Mouse (Mus musculus): ENCODE data around the gene Snapc4. TPM values are rescaled to one million over a fixed set of nuclear protein-coding genes. Genes with fewer than 3 reads are reported as not detected.

Gene Snapc4
- polyA plus RNA-seq, 1 experiment: 15.8 TPM

DNA sequence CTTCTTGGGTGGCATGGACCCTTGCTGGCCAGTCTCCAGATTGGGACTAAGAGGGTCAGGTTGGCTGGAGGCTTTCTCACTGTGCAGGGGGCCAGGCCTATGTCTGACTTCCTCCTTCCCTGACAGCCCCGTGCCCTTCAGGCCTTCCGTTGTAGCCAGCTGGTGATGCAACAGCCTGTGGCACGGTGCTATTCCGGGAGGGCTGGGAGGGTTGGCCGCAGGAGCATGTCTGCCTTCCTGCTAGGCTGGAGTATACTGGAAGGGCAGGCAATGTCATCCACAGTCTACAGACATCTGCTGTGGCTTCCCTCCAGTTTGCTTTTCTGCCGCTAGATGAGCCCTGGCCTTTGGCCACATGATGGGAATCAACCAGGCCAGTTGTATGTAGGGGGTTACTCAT lies 20.5 kb downstream of the Snapc4 start:
- Histone ChIP-seq H3K4me3 (replicated peaks) (peak overlapping the region; percentile 89), H3K9me3 (no peaks in the 10 kb centered on the region), H3K27me3 (replicated peaks) (peaks cover 5% of the 10 kb centered on the region), H3K4me1 (peaks cover 74% of the 10 kb centered on the region), H3K36me3 (replicated peaks; ENCODE audit: low read length) (peaks cover 71% of the 10 kb centered on the region)
- TF ChIP-seq FLI1 (IDR thresholded peaks at IDR 0.05; ENCODE audit: low read length): no peak
- no peak for TF ChIP-seq GATA1 (IDR thresholded peaks at IDR 0.05; ENCODE audit: borderline replicate concordance, low read length)

DNA sequence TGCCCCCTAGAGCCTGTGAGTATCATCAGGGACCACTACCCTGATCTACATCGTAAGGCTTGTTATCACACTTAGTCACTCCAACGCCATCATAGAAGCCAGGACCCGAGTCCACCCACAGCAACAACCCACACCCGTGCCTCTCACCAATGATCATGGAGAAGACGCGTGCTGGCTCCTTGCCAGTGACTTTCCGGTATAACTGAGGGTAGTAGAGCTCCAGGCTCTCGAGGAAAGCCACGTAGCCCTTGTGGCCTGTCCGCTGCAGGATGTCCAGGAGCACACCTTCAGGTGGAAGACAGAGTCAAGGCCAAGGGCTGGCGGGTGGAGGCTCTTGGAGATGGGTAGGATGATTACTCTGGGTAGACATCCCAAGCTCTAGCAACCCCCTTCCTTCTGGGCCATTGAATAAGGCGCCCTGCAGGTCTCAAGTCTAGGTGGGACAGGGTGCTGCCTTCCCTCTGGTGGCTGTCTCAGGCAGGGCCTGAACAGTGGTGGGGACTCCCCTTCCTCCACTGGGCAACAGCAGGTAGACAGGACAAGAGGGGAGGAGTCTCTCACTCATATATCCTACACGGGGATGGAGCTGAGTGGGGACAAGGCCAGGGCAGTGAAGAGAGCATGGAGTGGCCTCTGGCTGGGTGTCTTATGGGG lies 21.7 kb downstream of the Snapc4 start:
- Histone ChIP-seq H3K4me3 (replicated peaks) (no peak overlapping the region), H3K9me3 (no peaks in the 10 kb centered on the region), H3K36me3 (replicated peaks; ENCODE audit: low read length) (peaks cover 71% of the 10 kb centered on the region), H3K27me3 (replicated peaks) (peaks cover 10% of the 10 kb centered on the region), H3K4me1 (peaks cover 71% of the 10 kb centered on the region)
- TF ChIP-seq FLI1 (IDR thresholded peaks at IDR 0.05; ENCODE audit: low read length): no peak
- TF ChIP-seq GATA1 (IDR thresholded peaks at IDR 0.05; ENCODE audit: borderline replicate concordance, low read length): no peak

DNA sequence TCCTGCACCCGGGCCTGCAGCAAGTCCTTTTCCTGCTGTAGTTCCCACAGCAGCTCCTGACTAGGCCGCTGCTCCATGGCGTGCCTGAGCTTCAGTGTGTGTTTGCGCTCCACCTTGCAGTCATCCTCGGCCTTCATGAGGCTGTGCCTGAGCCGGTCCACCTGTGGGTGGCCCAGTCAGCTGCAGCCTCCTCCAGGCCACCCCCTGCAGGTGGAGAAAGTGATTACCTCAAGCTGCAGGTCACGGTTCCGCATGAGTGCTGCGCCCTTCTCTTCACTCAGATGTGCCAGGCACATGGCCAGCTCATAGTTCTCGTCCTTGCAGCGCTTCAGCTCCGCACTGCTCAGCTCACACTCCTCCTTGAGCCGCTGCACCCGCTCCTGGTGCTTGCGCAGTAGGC lies 23.0 kb downstream of the Snapc4 start:
- Histone ChIP-seq H3K4me3 (replicated peaks) (no peak overlapping the region), H3K4me1 (peaks cover 75% of the 10 kb centered on the region), H3K27me3 (replicated peaks) (peaks cover 18% of the 10 kb centered on the region), H3K9me3 (no peaks in the 10 kb centered on the region), H3K36me3 (replicated peaks; ENCODE audit: low read length) (peaks cover 63% of the 10 kb centered on the region)
- TF ChIP-seq FLI1 (IDR thresholded peaks at IDR 0.05; ENCODE audit: low read length) (no peak), GATA1 (IDR thresholded peaks at IDR 0.05; ENCODE audit: borderline replicate concordance, low read length) (no peak)

DNA sequence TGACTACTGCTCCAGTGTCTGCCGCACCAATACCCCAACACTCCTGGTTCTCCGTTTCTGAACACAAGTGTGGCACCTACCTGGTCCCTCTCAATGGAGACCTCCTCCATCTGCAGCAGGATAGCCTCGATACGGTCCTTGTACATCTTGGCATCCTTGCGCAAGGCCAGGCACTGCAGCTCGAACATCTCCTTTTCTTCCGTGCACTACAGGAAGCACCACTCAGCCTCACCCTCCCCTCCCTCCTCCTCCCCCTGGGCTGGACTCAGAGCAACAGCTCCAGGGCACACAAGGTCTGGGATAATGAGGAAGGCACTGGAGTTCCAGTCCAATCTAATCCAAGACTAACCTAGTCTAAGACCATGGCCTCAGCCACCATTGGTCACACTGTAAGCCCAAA lies 23.8 kb downstream of the Snapc4 start:
- H3K36me3 ChIP-seq (replicated peaks; ENCODE audit: low read length): peaks cover 58% of the 10 kb centered on the region
- H3K4me1 ChIP-seq: peaks cover 79% of the 10 kb centered on the region
- TF ChIP-seq GATA1 (IDR thresholded peaks at IDR 0.05; ENCODE audit: borderline replicate concordance, low read length) (no peak), FLI1 (IDR thresholded peaks at IDR 0.05; ENCODE audit: low read length) (no peak)
- peaks cover 18% of the 10 kb centered on the region for H3K27me3 ChIP-seq (replicated peaks)
- H3K4me3 ChIP-seq (replicated peaks): peak overlapping the region; percentile 34
- H3K9me3 ChIP-seq: no peaks in the 10 kb centered on the region

DNA sequence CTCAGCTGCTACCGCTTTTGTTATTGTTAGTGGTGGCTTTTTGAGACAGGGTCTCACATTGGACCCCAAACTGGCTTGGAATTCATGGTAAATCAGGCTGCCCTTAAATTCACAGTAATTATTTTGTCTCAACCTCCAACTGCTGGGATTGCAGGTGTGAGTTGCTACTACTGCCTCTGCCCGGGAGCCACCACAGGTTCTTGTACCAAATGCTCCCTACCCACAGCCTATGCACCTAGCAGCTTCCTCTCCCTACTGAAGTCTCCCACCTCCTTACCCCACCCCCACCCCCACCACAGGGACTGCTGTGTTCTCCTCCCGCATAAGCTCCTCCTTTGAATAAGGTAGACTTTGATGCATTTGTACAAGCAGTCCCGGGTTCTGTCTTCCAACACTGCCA lies 24.2 kb downstream of the Snapc4 start:
- Histone ChIP-seq H3K27me3 (replicated peaks) (peaks cover 18% of the 10 kb centered on the region), H3K9me3 (no peaks in the 10 kb centered on the region), H3K4me1 (peaks cover 78% of the 10 kb centered on the region), H3K4me3 (replicated peaks) (no peak overlapping the region), H3K36me3 (replicated peaks; ENCODE audit: low read length) (peaks cover 58% of the 10 kb centered on the region)
- TF ChIP-seq GATA1 (IDR thresholded peaks at IDR 0.05; ENCODE audit: borderline replicate concordance, low read length) (no peak), FLI1 (IDR thresholded peaks at IDR 0.05; ENCODE audit: low read length) (no peak)

DNA sequence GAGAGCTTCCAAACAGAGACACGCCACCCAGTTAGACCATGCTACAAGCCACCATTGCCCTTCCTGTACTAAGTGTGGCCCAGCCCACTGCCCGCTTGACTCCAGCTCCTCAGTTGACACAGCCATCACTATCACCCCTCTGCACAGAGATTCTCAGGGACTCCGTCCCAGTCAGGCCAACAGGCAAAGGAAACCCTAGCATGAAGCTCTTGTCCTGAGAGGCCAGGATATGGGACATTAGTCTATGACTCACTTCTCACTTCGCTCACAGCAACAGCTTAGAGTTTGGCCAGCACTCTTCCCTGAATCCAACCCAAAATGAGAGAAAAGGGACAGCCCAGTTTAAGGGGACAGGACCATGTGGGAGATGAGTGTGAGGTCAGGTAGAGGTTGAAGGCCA lies 26.1 kb downstream of the Snapc4 start:
- Histone ChIP-seq H3K9me3 (no peaks in the 10 kb centered on the region), H3K36me3 (replicated peaks; ENCODE audit: low read length) (peaks cover 70% of the 10 kb centered on the region), H3K4me3 (replicated peaks) (no peak overlapping the region), H3K4me1 (peaks cover 78% of the 10 kb centered on the region), H3K27me3 (replicated peaks) (peaks cover 18% of the 10 kb centered on the region)
- TF ChIP-seq GATA1 (IDR thresholded peaks at IDR 0.05; ENCODE audit: borderline replicate concordance, low read length) (no peak), FLI1 (IDR thresholded peaks at IDR 0.05; ENCODE audit: low read length) (no peak)

DNA sequence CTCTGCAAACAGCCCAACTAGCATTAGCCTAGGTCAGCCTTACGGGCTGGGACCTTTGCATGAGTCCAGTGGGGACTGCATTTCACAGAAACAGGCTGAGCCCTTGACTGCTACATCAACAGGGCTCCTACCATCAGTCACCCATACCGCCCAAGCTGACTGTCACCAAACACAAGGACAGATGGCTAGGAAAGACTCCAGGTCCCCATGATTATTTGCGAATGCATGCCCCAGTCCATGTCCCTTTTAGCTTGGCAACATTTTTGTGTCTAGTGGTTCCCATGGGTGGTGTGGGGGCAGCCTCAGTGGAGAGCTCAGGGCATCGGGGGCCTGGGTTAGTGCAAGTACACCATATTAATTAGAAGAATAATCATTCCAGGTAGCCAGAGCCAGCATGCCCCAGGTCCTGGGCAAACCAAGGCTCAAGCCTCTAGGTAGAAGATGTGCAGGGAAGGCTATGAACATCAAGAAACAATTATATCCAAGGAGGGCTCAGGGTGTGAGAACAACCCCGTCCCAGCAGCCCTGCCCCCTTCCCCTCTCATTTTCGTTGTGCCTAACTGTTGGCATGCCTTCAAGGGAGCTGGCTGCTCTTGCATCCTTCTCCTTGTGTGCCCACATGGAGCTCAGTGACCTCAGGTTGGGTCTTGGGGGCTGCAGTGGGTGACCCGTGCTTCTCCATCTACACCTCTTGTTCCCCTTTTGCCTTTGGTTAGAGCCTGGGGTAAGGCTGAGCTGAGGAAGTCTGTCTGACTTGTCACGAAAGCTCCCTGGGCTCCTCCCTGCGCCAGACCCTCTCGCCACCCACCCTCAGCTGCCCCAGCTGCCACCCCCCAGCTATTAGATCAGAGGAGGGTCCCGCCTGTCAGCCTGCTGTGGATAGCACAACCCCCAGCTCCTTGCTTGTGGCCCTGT lies 27.1 kb downstream of the Snapc4 start:
- H3K9me3 ChIP-seq: no peaks in the 10 kb centered on the region
- peaks cover 18% of the 10 kb centered on the region for H3K27me3 ChIP-seq (replicated peaks)
- TF ChIP-seq FLI1 (IDR thresholded peaks at IDR 0.05; ENCODE audit: low read length) (no peak), GATA1 (IDR thresholded peaks at IDR 0.05; ENCODE audit: borderline replicate concordance, low read length) (no peak)
- H3K36me3 ChIP-seq (replicated peaks; ENCODE audit: low read length): peaks cover 70% of the 10 kb centered on the region
- H3K4me3 ChIP-seq (replicated peaks): peak overlapping the region; percentile 98
- H3K4me1 ChIP-seq: peaks cover 80% of the 10 kb centered on the region

DNA sequence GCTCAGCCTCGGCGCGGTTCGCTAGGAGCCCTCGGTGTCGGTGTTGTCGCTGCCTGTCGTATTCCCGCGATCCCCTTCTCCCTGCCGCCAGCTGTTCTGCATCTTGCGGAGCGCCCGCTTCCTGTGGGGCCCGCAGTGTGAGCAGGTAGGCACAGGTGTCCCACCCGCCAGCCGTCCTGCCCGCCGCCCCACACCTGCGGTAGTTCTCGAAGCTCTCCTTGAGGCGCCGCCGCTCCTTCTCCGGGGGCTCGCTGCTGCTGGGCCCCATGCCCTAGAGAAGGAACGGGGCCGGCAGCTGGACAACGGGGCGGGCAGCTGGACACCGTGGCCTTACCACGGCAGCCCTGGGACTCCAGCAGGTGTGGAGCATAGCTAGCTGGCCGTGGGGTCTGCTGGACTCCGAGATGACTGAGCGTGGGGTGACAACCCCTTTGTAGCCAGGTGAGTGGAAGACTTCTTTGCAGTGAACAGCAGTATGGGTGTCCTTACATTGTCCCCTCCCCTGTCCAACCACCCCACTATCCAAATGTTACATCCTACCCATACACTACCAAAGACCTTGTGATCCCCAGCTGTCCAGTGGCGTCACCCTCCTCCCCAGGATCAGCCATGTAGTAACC lies 28.1 kb downstream of the Snapc4 start:
- Histone ChIP-seq H3K9me3 (no peaks in the 10 kb centered on the region), H3K27me3 (replicated peaks) (peaks cover 13% of the 10 kb centered on the region), H3K4me3 (replicated peaks) (peak overlapping the region; percentile 98), H3K36me3 (replicated peaks; ENCODE audit: low read length) (peaks cover 70% of the 10 kb centered on the region), H3K4me1 (peaks cover 83% of the 10 kb centered on the region)
- no peak for TF ChIP-seq FLI1 (IDR thresholded peaks at IDR 0.05; ENCODE audit: low read length)

DNA sequence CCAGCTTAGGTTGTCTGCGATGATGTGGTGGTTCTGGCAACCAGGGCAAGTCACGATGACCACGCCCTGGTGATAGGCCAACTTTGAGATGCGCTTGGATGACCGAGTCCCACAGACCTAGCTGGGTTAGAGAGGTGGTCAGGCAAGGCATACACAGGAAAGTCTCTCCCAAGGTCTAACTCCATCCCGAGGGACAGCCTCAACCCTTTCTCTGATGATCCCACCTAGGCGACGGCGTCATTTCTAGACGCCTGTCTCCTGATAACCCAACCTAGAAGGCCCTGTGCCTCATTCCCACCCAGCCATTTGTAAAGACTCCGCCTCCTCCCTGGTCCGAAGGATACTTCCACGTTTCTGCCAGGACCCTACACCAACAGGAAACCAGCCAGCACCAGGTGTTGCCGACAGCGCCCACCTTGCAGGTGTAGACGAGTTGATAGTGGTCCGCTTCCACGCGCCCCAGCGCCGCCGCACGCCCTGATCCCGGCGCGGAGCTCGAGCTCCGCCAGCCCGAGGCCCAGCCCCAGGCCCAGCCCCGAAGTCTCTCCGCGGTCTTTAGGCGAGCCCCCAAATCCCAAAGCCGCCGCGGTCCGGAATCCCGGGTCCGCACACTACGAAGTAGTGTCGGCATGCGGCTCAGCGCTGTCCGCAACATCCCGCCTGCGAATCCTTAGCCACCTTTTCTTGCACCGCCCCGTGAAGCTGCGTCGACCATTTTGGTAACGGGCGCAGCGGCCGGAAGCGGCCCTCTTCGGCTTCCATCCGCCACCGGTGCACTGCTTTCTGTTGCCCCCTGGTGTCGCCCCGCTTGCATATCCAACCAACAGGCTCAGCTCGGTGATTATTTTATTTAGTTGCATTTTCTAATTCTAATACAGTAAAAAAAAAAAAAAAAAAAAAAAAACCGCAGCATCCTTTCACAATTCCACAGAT lies 28.8 kb downstream of the Snapc4 start, which contains the start of gene Dnlz:
Gene Dnlz (minus strand): TSS at position 753 of the 933 bp plus-strand sequence.
- peak within 1 kb of the TSS; percentile 98 for H3K4me3 ChIP-seq (replicated peaks)
- TF ChIP-seq GATA1 (IDR thresholded peaks at IDR 0.05; ENCODE audit: borderline replicate concordance, low read length) (no peak), FLI1 (IDR thresholded peaks at IDR 0.05; ENCODE audit: low read length) (no peak)
- peaks cover 83% of the 10 kb centered on the region for H3K4me1 ChIP-seq
- peaks cover 70% of the 10 kb centered on the region for H3K36me3 ChIP-seq (replicated peaks; ENCODE audit: low read length)
- H3K9me3 ChIP-seq: no peaks in the 10 kb centered on the region
- H3K27me3 ChIP-seq (replicated peaks): peaks cover 13% of the 10 kb centered on the region

Measured in megakaryocyte, embryonic 14.5 days (primary cell).